Mouse (Mus musculus) left cerebral cortex, postnatal 14 days (tissue): ENCODE measurements at regions not wholly inside any gene's neighbourhood (a gene's known extent, or its start where the extent isn't known, plus 50 kb on each side); places are given as distances from the start of the nearest gene placed in this dataset.

Experiments used
- DNase-seq, 2 experiments: peaks; one replicate each; pipeline ENCODE4 v3.0.0; 2021 to 2022; ENCODE audit warnings: low spot score in 2 of 2, mixed read lengths in 1 of 2
- intact Hi-C: fragments of 180-260 bp; cut with DNase I; formaldehyde crosslinking; loops from one replicate; pipeline ENCODE4 v1.15.1; 2025

DNA sequence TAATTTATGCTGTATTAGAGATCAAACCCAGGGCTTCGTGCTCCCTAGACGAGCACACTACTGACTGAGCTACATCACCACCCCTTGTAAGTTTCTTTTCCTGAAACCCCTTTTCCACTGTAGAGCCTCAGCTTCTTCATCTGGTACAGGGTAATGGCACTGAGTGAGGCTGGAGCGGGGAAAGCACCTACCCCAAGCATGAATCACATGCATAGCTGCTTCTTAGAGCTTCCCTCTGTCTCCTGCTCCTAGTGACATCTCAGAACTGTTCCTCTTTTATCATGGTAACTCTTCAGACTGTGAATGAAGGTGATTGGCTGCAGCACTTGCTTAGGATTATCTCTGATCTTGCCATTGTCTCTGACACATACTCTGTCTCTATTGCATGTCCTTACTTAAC is 182.8 kb downstream of the Icos start:
- intact Hi-C loops, result no loop called here
- DNase-seq, result no peak

DNA sequence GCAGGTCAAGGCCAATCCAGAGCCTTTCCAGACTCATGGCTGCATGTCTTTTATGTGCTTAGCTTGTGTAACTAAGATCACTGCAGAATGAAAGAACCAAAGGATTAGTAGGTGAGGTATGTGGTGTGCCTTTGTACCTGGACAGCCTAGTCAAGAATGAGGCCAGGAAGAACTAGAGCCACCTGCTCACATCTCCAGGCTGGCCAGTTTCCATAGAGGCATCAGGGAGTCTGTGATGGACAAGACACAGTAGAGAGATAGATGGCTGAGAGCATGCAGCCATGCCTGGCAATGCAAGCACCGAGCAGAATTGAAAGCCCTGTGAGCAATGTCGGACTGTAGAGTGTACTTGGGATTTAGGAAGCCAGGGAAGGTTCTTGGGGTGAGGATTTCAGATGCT is 186.5 kb downstream of the Icos start:
- intact Hi-C loops, result no loop called here
- no peak for DNase-seq

DNA sequence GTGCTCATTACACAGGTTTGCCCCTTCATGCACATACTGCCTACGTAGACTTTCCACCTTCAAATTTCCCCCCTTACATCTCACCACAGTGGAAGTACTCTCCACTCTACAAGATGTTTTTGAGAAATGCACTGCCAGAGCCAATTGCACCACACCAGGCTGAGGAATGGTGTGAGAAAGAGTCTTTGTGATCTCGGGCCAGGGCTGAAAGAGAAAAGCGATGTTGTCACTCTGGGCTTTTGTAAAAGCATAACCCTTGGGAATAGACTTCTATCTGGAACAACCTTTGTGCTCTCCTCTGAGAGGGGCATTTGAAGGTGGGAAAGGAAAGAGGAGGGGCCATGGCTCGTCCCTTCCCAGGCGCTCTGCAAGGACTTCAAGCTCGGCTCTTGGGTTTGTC is 194.2 kb downstream of the Icos start:
- intact Hi-C loops, result no loop called here
- no peak for DNase-seq

- intact Hi-C loops, result no loop called here
- DNase-seq, result no peak
These were observed 195.2 kb downstream of the Icos start for GRCm38 (mm10) chr1:61172946-61173345.

- intact Hi-C loops, result no loop called here
These were observed 197.5 kb downstream of the Icos start for GRCm38 (mm10) chr1:61175239-61175638.

DNA sequence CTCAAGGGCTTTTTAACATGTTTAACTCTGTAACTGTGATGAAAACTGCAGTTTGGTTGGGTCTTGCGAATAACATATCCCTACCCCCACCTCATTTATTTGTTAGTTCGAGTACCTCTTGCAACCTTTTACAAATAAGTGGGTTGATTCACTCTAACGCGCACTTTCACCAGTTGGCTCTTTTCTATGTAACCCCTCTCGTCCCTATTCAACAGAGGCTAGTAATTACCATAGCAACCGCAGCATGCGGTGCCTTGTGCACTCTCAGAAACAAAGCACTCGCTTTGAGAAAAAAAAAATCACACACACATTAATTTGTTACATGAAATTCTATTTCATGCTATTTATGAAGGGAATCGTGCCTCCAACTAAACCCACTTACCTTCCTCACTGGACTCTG is 201.7 kb downstream of the Icos start:
- intact Hi-C loops, result no loop called here
- DNase-seq, result no peak

More at GRCm38 (mm10) chr1:61175239-61175638, 197.5 kb downstream of the Icos start:
- no peak for DNase-seq

- peak; percentile 86 to 95 for DNase-seq
- intact Hi-C loops, result loop anchor here (2.0 to 10.0 kb wide), 5 partner anchors 114 to 1784 kb away; partner anchors contain the start of gene Nrp2
These were observed 203.5 kb downstream of the Icos start for GRCm38 (mm10) chr1:61181099-61181821.

DNA sequence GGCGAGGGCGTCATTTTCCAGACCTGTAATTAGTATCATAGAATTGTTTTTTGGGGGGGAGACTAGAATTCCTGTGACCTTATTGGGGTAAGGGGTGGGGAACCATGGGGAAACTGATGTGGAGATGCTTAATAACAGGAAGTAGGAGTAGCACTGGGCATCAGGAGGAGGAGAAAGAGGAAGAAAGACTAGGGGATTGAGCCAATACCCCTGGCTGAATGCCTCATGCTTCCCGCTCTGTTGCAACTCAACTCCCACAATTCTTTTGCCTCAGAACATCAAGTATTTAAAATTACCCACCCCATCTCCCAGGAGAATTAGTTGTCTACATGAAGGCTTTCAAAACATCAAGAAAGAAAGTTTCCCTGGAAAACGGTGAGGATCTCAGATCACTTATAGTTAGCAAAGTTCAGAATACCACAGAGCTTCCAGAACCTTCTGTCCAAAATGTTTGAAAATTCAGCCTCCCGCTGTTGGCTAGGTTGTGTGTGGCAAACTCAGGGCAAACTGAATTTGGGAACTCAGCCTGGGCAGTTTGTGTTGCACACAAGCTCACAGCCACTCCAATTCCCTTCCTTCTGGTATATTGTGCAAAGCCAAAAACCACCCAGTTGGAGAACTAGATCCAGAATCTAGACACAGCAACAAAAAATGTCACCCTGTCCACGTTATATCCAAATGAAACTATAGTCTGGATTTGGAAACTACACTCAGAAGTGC is 209.8 kb downstream of the Icos start:
- intact Hi-C loops, result loop anchor here (10.0 kb wide), 1 partner anchor 107 kb away; no protein-coding TSS in a partner anchor
- no peak for DNase-seq

DNA sequence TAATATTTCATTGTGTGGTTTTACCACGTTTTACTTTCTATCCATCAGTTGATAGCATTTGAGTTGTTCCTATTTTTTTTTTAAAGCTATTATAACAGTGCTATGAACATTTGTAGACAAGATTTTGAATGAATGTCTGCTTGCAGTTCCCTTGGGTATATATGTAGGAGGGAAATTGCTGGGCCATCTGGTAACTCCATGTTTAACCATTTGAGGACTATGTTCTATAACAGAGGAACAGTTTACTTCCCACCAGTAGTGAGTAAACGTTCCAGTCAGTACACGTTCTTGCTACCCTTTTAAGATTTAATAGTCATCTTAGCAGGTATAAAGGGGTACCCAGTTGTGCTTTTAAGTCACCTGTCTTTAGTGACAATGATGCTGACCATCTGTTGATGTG is 213.2 kb downstream of the Icos start:
- intact Hi-C loops, result no loop called here
- DNase-seq, result peak in 1 of 2 experiments; percentile 37

- intact Hi-C loops, result no loop called here
- no peak for DNase-seq
These were observed 220.9 kb downstream of the Icos start for GRCm38 (mm10) chr1:61198549-61199062.

- no peak for DNase-seq
- intact Hi-C loops, result no loop called here
These were observed 223.3 kb downstream of the Icos start for GRCm38 (mm10) chr1:61201006-61201405.

GRCm38 (mm10) chr1:61202079-61202478 is 224.4 kb downstream of the Icos start:
- intact Hi-C loops, result no loop called here
- no peak for DNase-seq

DNA sequence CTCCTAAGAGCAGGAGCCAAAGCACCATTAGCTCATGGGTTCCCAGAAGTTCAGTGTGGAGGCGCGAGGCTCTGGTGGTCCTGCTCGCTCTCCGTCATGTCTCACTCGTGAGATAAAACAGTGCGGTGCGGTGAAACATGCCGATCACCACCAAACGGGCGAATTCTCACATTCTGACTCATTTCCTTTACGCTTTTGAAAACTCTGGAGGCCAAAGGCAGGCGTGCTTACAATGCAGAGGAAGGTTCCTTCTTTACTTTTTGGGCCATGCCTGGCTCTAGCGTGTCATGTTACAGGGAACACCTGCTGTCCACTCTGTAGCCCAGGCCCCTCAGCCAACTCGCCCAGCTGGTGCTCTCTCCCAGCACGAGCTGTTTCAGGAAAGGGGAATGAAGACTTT is 225.4 kb downstream of the Icos start:
- intact Hi-C loops, result no loop called here
- no peak for DNase-seq

DNA sequence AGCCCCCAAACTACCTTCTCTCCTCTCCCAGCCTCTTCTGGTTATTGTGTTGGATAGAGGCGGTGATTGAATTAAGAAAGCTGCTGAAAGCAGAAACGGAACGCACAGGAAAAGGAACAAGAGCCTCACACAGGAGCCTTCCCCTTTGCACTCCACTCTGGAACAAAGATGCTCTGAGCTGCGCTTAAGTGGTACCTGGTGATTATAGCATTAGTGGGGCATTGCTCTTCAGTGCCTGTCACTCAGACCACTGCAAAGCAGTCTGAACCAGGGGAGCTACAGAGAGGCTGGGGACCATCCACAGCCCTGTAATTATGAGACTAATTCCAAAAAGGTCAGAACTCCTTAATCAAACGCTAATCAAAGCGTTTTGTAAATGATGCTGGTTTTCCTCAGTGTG is 225.9 kb downstream of the Icos start:
- intact Hi-C loops, result no loop called here
- DNase-seq, result no peak

DNA sequence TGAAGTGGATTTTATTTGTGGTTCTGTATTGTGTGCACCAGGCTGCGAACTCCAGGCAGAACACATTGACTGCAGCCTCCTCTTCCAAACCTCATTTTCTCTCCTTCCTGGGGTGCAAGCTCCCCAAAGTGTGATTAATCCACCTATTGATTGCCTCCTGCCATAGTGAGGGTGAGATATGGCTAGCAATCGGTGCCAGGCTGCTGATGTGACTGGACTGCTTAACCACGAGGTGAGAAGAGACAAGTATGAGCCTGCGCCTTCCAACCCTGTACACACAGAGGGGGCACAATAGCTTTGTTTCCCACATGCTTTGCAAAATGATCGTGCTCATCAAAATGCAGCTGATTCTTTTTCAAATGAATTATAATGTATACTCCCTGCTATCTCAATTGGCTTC is 227.4 kb downstream of the Icos start:
- intact Hi-C loops, result no loop called here
- DNase-seq, result no peak

GRCm38 (mm10) chr1:61206861-61207380 is 229.2 kb downstream of the Icos start:
- DNase-seq, result no peak
- intact Hi-C loops, result no loop called here

GRCm38 (mm10) chr1:61208386-61208785 is 230.7 kb downstream of the Icos start:
- no peak for DNase-seq
- intact Hi-C loops, result no loop called here

GRCm38 (mm10) chr1:61221131-61221530 is 243.4 kb downstream of the Icos start:
- intact Hi-C loops, result no loop called here
- DNase-seq, result no peak

DNA sequence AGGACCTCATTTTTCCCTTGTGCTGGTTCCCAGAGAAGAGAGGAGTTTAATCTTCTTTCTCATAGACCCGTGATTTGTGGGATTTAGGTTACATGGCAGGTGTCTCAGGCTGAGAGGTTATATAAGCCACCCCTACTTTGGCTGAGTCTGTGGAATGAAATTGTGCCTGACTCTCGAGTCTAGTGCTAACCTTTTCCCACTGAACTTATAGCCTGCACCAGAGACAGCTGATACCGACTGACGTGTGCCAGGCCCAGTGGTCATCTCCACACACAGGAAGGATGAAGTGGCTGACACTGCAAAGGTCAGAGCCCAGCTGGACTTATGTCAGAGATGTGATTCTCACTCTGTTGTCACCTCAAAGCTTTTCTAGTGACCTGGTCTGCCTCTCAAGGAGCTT is 251.2 kb downstream of the Icos start:
- DNase-seq, result no peak
- intact Hi-C loops, result no loop called here

GRCm38 (mm10) chr1:61233001-61233400 is 255.3 kb downstream of the Icos start:
- no peak for DNase-seq
- intact Hi-C loops, result no loop called here
